Mouse (Mus musculus) MEL (cell line): ENCODE data around the gene 6430548M08Rik.

ENCODE experiments used
- BHLHE40 ChIP-seq: IDR thresholded peaks from 2 replicates; pipeline ENCODE4 v1.6.1; 2012; ENCODE audit warnings: low read depth, mild to moderate bottlenecking, inconsistent platforms, low read length, improper control_type of control experiment, borderline replicate concordance
- CTCF ChIP-seq, 3 experiments: IDR thresholded peaks in 2 of 3; conservative IDR thresholded peaks in 1 of 3; 2 replicates each; pipeline ENCODE4 v1.5.1; 2011 to 2012; ENCODE audit warnings: low read length in 3 of 3, low read depth in 2 of 3, mild to moderate bottlenecking in 2 of 3, improper control_type of control experiment in 1 of 3, inconsistent platforms in 1 of 3, mixed read lengths in 1 of 3, moderate library complexity in 1 of 3; ENCODE audit not compliant: control insufficient read depth in 1 of 3, insufficient read depth in 1 of 3, poor library complexity in 1 of 3, severe bottlenecking in 1 of 3
- E2F4 ChIP-seq: IDR thresholded peaks from 2 replicates; pipeline ENCODE4 v1.6.1; 2011; ENCODE audit warnings: low read depth, low read length, improper control_type of control experiment, borderline replicate concordance
- GATA1 ChIP-seq: IDR thresholded peaks from 2 replicates; pipeline ENCODE4 v1.6.1; 2011; ENCODE audit warnings: low read depth, low read length, improper control_type of control experiment
- MAFK ChIP-seq: IDR thresholded peaks from 2 replicates; pipeline ENCODE4 v1.6.1; 2011; ENCODE audit warnings: low read depth, mild to moderate bottlenecking, low read length, improper control_type of control experiment, borderline replicate concordance
- MYB ChIP-seq: IDR thresholded peaks from 2 replicates; pipeline ENCODE4 v1.6.1; 2011; ENCODE audit warnings: mild to moderate bottlenecking, low read depth, low read length, improper control_type of control experiment
- MYC ChIP-seq: IDR thresholded peaks from 2 replicates; pipeline ENCODE4 v1.6.1; 2011; ENCODE audit warnings: low read depth, mild to moderate bottlenecking, low read length, improper control_type of control experiment, moderate library complexity
- POLR2A ChIP-seq, 2 experiments: IDR thresholded peaks; 2 replicates each; pipeline ENCODE4 v1.6.1; 2011 to 2012; ENCODE audit warnings: low read length in 2 of 2, mild to moderate bottlenecking in 2 of 2, control low read depth in 1 of 2, improper control_type of control experiment in 1 of 2, low read depth in 1 of 2, moderate library complexity in 1 of 2; ENCODE audit not compliant: control insufficient read depth in 1 of 2, insufficient read depth in 1 of 2, poor library complexity in 1 of 2
- POLR2AphosphoS2 ChIP-seq: IDR thresholded peaks from 2 replicates; pipeline ENCODE4 v1.6.1; 2011; ENCODE audit warnings: low read length, improper control_type of control experiment
- TBP ChIP-seq: IDR thresholded peaks from 2 replicates; pipeline ENCODE4 v1.8.0; 2011; ENCODE audit warnings: low read depth, low read length, improper control_type of control experiment
- TCF12 ChIP-seq: IDR thresholded peaks from 2 replicates; pipeline ENCODE4 v1.6.1; 2014; ENCODE audit warnings: low read depth, mild to moderate bottlenecking, inconsistent platforms, low read length, improper control_type of control experiment, moderate library complexity
- USF1 ChIP-seq: IDR thresholded peaks from 2 replicates; pipeline ENCODE4 v1.6.1; 2014; ENCODE audit warnings: low read depth, mild to moderate bottlenecking, inconsistent platforms, low read length, improper control_type of control experiment, moderate library complexity

GRCm38 (mm10) chr8:120177318-120178123, 63.6 kb downstream of the 6430548M08Rik start, which contains the start of gene Fam92b:
- TF ChIP-seq POLR2A (IDR thresholded peaks at IDR 0.05; ENCODE audit: control insufficient read depth in 1 of 2, insufficient read depth in 1 of 2, low read depth in 1 of 2, low read length in 2 of 2, poor library complexity in 1 of 2) = no peak
- TF ChIP-seq CTCF (IDR thresholded peaks at IDR 0.05 in 2 of 3, conservative IDR thresholded peaks at IDR 0.05 in 1 of 3; ENCODE audit: control insufficient read depth in 1 of 3, insufficient read depth in 1 of 3, low read depth in 2 of 3, low read length in 3 of 3, poor library complexity in 1 of 3, severe bottlenecking in 1 of 3) = no peak
- TF ChIP-seq E2F4 = no peak
- TF ChIP-seq USF1 = no peak
- TF ChIP-seq POLR2AphosphoS2 = no peak
- no peak for TF ChIP-seq MAFK
- TF ChIP-seq GATA1 = no peak
- no peak for TF ChIP-seq BHLHE40
- no peak for TF ChIP-seq TCF12
- no peak for TF ChIP-seq MYB
- TF ChIP-seq MYC = no peak
- no peak for TF ChIP-seq TBP
